Mouse (Mus musculus): ENCODE data around the gene Hinfp.

DNA sequence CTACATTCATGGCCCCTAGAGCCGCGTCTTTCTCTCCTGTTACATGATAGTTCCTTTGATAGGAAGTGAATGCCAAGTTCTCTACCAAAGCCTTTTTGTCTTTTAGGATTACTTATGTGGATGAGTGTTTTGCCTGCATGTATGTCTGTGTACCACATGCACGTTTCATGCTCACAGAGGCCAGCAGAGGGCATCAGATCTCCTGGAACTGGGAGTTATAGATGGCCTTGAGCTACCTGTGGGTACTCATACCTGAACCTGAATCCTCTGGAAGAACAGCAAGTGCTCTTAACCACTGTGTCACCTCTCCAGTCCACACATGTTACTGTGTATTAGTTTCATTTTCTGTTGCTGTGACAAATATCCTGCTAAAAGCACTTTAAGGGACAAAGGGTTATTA lies 13.0 kb downstream of the Hinfp start:
- TF ChIP-seq CTCF (IDR thresholded peaks at IDR 0.05; ENCODE audit: control insufficient read depth, insufficient read depth, insufficient replicate concordance, low read depth, low read length) (no peak), POLR2A (IDR thresholded peaks at IDR 0.05; ENCODE audit: control insufficient read depth, low read depth, low read length) (no peak)

Measured in testis, adult 2 months (tissue).